Mouse (Mus musculus): ENCODE data around the gene Fbxo5.

The Fbxo5 gene

GRCm38 (mm10) chr10:5805243-5805730 lies at the start of gene Fbxo5:
Fbxo5 (minus strand) TSS chr10:5805600.
- peak; percentile 99 for DNase-seq

GRCm38 (mm10) chr10:5853290-5853868 lies 48.0 kb upstream of the Fbxo5 start:
- no peak for DNase-seq

- DNase-seq, result no peak
These were observed 41.5 kb upstream of the Fbxo5 start for GRCm38 (mm10) chr10:5846939-5847338.

- peak; percentile 38 to 47 for DNase-seq
These were observed 36.0 kb upstream of the Fbxo5 start for GRCm38 (mm10) chr10:5841369-5841768.

- DNase-seq, result no peak
These were observed 21.1 kb upstream of the Fbxo5 start for GRCm38 (mm10) chr10:5826336-5827025.

- peak; percentile 47 to 50 for DNase-seq
These were observed 19.4 kb upstream of the Fbxo5 start for GRCm38 (mm10) chr10:5824779-5825178.

GRCm38 (mm10) chr10:5823740-5824491 lies 18.5 kb upstream of the Fbxo5 start, which contains the start of gene Mtrf1l:
Mtrf1l (minus strand) TSS chr10:5823910.
- peak; percentile 96 to 97 for DNase-seq

- peak in 1 of 2 experiments; percentile 26 for DNase-seq
These were observed 17.9 kb upstream of the Fbxo5 start for GRCm38 (mm10) chr10:5823291-5823739.

- DNase-seq, result no peak
These were observed 13.4 kb upstream of the Fbxo5 start for GRCm38 (mm10) chr10:5818772-5819171.

- DNase-seq, result no peak
These were observed 10.6 kb upstream of the Fbxo5 start for GRCm38 (mm10) chr10:5815968-5816367.

- DNase-seq, result no peak
These were observed 8.3 kb upstream of the Fbxo5 start for GRCm38 (mm10) chr10:5813724-5814123.

GRCm38 (mm10) chr10:5807683-5808082 lies 2.3 kb upstream of the Fbxo5 start:
- no peak for DNase-seq

GRCm38 (mm10) chr10:5806996-5807395 lies 1.6 kb upstream of the Fbxo5 start:
- DNase-seq, result no peak

GRCm38 (mm10) chr10:5806416-5806815 lies 1.0 kb upstream of the Fbxo5 start:
- DNase-seq, result peak in 1 of 2 experiments; percentile 34

GRCm38 (mm10) chr10:5805731-5806307 lies 419 bp upstream of the Fbxo5 start:
- DNase-seq, result peak; percentile 95 to 97

- DNase-seq, result peak; percentile 19 to 22
These were observed 676 bp downstream of the Fbxo5 start for GRCm38 (mm10) chr10:5804691-5805156.

GRCm38 (mm10) chr10:5803739-5804138 lies 1.7 kb downstream of the Fbxo5 start:
- DNase-seq, result no peak

- DNase-seq, result no peak
These were observed 2.5 kb downstream of the Fbxo5 start for GRCm38 (mm10) chr10:5802866-5803265.

GRCm38 (mm10) chr10:5800490-5800889 lies 4.9 kb downstream of the Fbxo5 start:
- DNase-seq, result no peak

- no peak for DNase-seq
These were observed 7.3 kb downstream of the Fbxo5 start for GRCm38 (mm10) chr10:5798069-5798468.

GRCm38 (mm10) chr10:5790657-5791056 lies 14.7 kb downstream of the Fbxo5 start:
- DNase-seq, result peak; percentile 55 to 64

GRCm38 (mm10) chr10:5786923-5787322 lies 18.5 kb downstream of the Fbxo5 start:
- peak in 1 of 2 experiments; percentile 15 for DNase-seq
